Mouse (Mus musculus) Muller cell, postnatal 12 days (primary cell): ENCODE measurements around the gene Zic1.
A peak's percentile ranks its signal among the peaks of the same experiment; 100 is the strongest.

Experiments used
- DNase-seq: peaks from one replicate; pipeline ENCODE4 v3.0.0-alpha.2; 2015; ENCODE audit errors: inconsistent ontology term

Zic1 gene

GRCm38 (mm10) chr9:91366999-91367811, 1.6 kb upstream of the Zic1 start:
- DNase-seq = no peak

GRCm38 (mm10) chr9:91366226-91366998, 802 bp upstream of the Zic1 start:
- peak; percentile 60 for DNase-seq

- DNase-seq = peak; percentile 81
Observed at GRCm38 (mm10) chr9:91364971-91365501, 574 bp downstream of the Zic1 start.

GRCm38 (mm10) chr9:91364127-91364970, 1.3 kb downstream of the Zic1 start:
- DNase-seq = peak; percentile 70

- no peak for DNase-seq
Observed at GRCm38 (mm10) chr9:91363814-91364126, 1.8 kb downstream of the Zic1 start.

- no peak for DNase-seq
Observed at GRCm38 (mm10) chr9:91363011-91363730, 2.4 kb downstream of the Zic1 start.

- DNase-seq = peak; percentile 81
Observed at GRCm38 (mm10) chr9:91361856-91362601, 3.6 kb downstream of the Zic1 start, which contains the start of gene Zic4. Zic4 (plus strand) TSS chr9:91362413.

- DNase-seq = peak; percentile 42
Observed at GRCm38 (mm10) chr9:91361033-91361855, 4.4 kb downstream of the Zic1 start.

GRCm38 (mm10) chr9:91360151-91361032, 5.2 kb downstream of the Zic1 start:
- DNase-seq = peak; percentile 54

GRCm38 (mm10) chr9:91358851-91359687, 6.5 kb downstream of the Zic1 start:
- DNase-seq = peak; percentile 42

GRCm38 (mm10) chr9:91357321-91357720, 8.3 kb downstream of the Zic1 start:
- no peak for DNase-seq

- DNase-seq = no peak
Observed at GRCm38 (mm10) chr9:91356353-91356740, 9.3 kb downstream of the Zic1 start.

GRCm38 (mm10) chr9:91355629-91356352, 9.8 kb downstream of the Zic1 start:
- peak; percentile 92 for DNase-seq

- no peak for DNase-seq
Observed at GRCm38 (mm10) chr9:91355270-91355589, 10.4 kb downstream of the Zic1 start.

- DNase-seq = peak; percentile 21
Observed at GRCm38 (mm10) chr9:91354434-91355269, 11.0 kb downstream of the Zic1 start.
